Mouse (Mus musculus) embryonic facial prominence, embryonic 11.5 days (tissue): ENCODE results near the gene Cfap45. TPM values are rescaled to one million over a fixed set of nuclear protein-coding genes. Genes with fewer than 3 reads are reported as not detected.

Experiments used
- ATAC-seq: fragments of 200-750 bp; cut with Nextera tagmentation; replicated peaks from 2 replicates; pipeline ENCODE4 v1.8.0; 2017; ENCODE audit warnings: low read depth; ENCODE audit not compliant: insufficient number of reproducible peaks, low FRiP score, low TSS enrichment
- DNase-seq: peaks from one replicate; pipeline ENCODE4 v3.0.0-alpha.2; 2015; ENCODE audit warnings: low spot score
- H3K27ac ChIP-seq: fragments of 300-500 bp; sonication (generic); replicated peaks from 2 replicates; pipeline ENCODE4 v1.5.1; 2014; ENCODE audit warnings: mild to moderate bottlenecking, low read depth, low read length, control low read depth
- H3K27me3 ChIP-seq: fragments of 300-500 bp; sonication (generic); 2 replicates; pipeline ENCODE4 v1.6.1; 2014; ENCODE audit warnings: mild to moderate bottlenecking, low read length, moderate library complexity, mixed read lengths; ENCODE audit not compliant: control insufficient read depth, insufficient read depth
- H3K36me3 ChIP-seq: fragments of 300-500 bp; sonication (generic); replicated peaks from 2 replicates; pipeline ENCODE4 v1.6.1; 2014; ENCODE audit warnings: low read depth, mild to moderate bottlenecking, low read length, moderate library complexity, mixed read lengths; ENCODE audit not compliant: control insufficient read depth, insufficient read depth
- H3K4me1 ChIP-seq: fragments of 300-500 bp; sonication (generic); 2 replicates; pipeline ENCODE4 v1.6.1; 2014; ENCODE audit warnings: low read length, mixed read lengths; ENCODE audit not compliant: control insufficient read depth, insufficient read depth
- H3K4me2 ChIP-seq: fragments of 300-500 bp; sonication (generic); 2 replicates; pipeline ENCODE4 v1.6.1; 2014; ENCODE audit warnings: low read depth, mild to moderate bottlenecking, control low read depth, low read length, moderate library complexity
- H3K4me3 ChIP-seq: fragments of 300-500 bp; sonication (generic); 2 replicates; pipeline ENCODE4 v1.5.1; 2014; ENCODE audit warnings: low read depth, low read length, control low read depth
- H3K9ac ChIP-seq: fragments of 300-500 bp; sonication (generic); replicated peaks from 2 replicates; pipeline ENCODE4 v1.6.1; 2014; ENCODE audit warnings: mild to moderate bottlenecking, control low read depth, low read length
- H3K9me3 ChIP-seq: fragments of 300-500 bp; sonication (generic); replicated peaks from 2 replicates; pipeline ENCODE4 v1.6.1; 2016; ENCODE audit warnings: mild to moderate bottlenecking, low read length, inconsistent platforms, mixed read lengths; ENCODE audit not compliant: control insufficient read depth
- WGBS: fragments of 180-500 bp; shearing (Covaris S2); extraction: QIAGEN DNeasy Blood & Tissue Kit; methylation state at CpG from one replicate; pipeline ENCODE4 v1.1.7; 2014; 5-methylcytosine and 5-hydroxymethylcytosine counted together
- polyA plus RNA-seq: library from polyadenylated mRNA; unstranded; fragments of >200 nt; fragmentation: Nextera tagmentation; extraction: Ambion mirVana; gene quantifications from 2 replicates; pipeline ENCODE4 v1.2.1, GENCODE M21; 2014

The Cfap45 gene
- polyA plus RNA-seq, 1 experiment from 2014 or later, result 0.65 TPM

DNA sequence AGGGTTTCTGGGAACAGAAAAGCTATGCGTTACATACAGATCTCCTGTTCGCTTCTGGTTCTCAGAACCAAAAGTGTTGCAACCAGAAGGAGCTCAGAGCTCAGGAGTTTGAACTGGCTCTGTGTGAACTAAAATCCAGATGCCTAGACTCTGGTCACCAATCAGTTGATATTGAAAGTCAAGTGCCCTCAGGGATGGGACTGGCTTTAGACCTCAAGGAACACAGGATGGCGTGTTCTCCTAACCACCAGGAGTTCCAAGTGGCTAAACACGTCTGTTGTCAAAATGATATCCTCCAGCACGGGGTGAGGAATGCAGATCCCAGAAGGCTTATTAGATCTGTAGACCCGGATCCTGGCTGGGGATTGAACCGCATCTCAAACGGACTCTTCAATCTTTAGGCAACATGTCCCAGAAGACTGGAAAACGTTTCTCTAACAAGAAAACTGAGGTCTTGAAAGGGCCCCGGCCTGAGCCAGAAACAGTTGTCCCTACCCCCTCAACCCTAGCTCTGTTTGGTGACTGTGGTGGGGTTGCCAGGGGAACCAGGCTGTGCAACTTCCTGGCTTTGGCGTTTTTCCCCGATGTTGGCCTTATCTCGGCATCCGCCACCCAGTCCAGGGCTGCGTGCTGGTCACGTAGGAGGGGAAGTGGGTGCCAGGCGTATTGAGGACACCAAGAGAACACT is 6.9 kb upstream of the Cfap45 start:
- ATAC-seq, result no peak
- Histone ChIP-seq H3K9me3 (no peaks in the 10 kb centered on the region), H3K4me2 (no peak overlapping the region), H3K27ac (no peak overlapping the region), H3K9ac (no peak overlapping the region), H3K4me1 (no peaks in the 10 kb centered on the region; the same call in none of the 2 replicates), H3K27me3 (no peaks in the 10 kb centered on the region), H3K36me3 (no peaks in the 10 kb centered on the region), H3K4me3 (no peak overlapping the region)
- 77% methylated on average over 17 of the region's 17 CpGs for WGBS
- no peak for DNase-seq

DNA sequence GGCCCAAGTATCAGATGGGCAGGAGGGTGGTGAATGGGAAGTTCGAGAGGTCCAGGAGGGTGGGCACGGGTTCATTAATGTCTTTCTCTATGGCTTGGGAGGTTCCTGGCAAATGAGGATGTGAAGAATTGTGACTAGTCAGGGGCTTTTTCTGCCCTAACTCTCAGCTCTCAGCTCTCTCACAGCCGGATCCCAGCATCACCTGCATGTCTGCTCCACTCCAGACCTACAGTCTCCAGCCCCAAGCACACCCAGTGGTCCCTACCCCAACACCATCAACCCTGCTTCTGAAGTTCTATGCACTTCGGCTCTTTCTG is 6.4 kb upstream of the Cfap45 start:
- no peak for DNase-seq
- no peaks in the 10 kb centered on the region for H3K36me3 ChIP-seq
- H3K27me3 ChIP-seq, result no peaks in the 10 kb centered on the region
- 80% methylated on average over 4 of the region's 4 CpGs for WGBS
- no peak overlapping the region for H3K4me3 ChIP-seq
- no peak overlapping the region for H3K4me2 ChIP-seq
- H3K27ac ChIP-seq, result no peak overlapping the region
- no peak for ATAC-seq
- no peak overlapping the region for H3K9ac ChIP-seq
- no peaks in the 10 kb centered on the region; the same call in none of the 2 replicates for H3K4me1 ChIP-seq
- no peaks in the 10 kb centered on the region for H3K9me3 ChIP-seq

DNA sequence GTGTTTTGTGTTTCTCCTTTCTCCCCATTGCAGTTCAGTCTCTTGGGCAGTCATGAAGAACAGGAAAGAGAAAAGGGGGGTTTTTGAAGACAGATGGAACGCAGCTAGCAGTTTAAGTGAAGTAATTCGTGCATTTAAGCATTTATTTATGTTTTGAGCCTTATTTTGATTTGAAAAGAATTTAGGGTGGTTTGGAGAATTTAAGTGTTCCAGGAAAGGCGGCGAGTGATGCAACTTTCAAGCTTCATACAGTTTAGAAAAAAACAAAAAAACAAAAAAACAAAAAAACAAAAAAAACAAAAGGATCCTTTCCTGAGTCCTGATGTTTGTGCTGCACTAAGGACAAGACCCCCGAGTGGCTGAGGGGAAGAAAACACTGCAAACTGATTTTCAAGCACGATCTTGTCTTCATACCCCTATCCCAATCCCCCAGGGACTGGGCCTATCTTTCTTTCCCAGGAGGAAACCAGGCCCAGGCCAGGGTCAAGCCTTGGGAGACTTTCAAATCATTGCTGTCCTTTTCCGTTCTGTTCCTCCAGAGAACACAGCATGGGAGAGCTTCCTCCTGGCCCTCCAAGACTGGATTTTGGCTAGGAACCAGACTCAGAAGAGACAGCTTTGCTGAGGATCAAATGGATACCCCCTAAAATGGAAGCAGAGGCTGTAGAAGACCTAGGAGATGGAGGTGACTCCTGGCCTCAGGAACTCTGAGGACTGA is 5.9 kb upstream of the Cfap45 start:
- H3K4me3 ChIP-seq, result no peak overlapping the region
- ATAC-seq, result no peak
- no peaks in the 10 kb centered on the region for H3K27me3 ChIP-seq
- H3K36me3 ChIP-seq, result no peaks in the 10 kb centered on the region
- H3K4me1 ChIP-seq, result no peaks in the 10 kb centered on the region; the same call in none of the 2 replicates
- H3K9me3 ChIP-seq, result no peaks in the 10 kb centered on the region
- H3K9ac ChIP-seq, result no peak overlapping the region
- DNase-seq, result no peak
- no peak overlapping the region for H3K27ac ChIP-seq
- H3K4me2 ChIP-seq, result no peak overlapping the region
- WGBS, result 79% methylated on average over 7 of the region's 7 CpGs

DNA sequence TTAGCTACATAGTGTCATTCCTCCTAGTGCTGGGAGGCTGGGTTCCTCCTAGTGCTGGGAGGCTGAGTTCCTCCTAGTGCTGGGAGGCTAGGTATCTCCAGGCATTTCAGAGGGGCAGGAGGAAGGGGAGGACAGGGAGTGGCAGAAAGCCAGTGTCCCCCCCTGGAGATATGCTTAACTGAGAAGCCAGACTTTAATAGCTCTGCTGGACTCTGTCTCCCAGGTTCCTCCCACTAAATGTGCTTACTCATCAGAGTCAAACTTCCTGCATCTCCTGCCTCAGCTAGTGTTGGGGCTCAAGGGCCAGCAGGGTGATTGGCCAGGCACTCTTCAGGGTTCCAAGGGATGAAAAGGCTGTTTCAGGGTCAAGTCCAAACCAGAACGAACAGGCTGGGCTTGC is 5.2 kb upstream of the Cfap45 start:
- Histone ChIP-seq H3K4me2 (no peak overlapping the region), H3K27me3 (no peaks in the 10 kb centered on the region), H3K9me3 (no peaks in the 10 kb centered on the region), H3K36me3 (no peaks in the 10 kb centered on the region), H3K9ac (no peak overlapping the region), H3K27ac (no peak overlapping the region), H3K4me1 (no peaks in the 10 kb centered on the region; the same call in none of the 2 replicates), H3K4me3 (no peak overlapping the region)
- DNase-seq (no peak), ATAC-seq (no peak)
- 53% methylated on average over 1 of the region's 1 CpGs for WGBS

DNA sequence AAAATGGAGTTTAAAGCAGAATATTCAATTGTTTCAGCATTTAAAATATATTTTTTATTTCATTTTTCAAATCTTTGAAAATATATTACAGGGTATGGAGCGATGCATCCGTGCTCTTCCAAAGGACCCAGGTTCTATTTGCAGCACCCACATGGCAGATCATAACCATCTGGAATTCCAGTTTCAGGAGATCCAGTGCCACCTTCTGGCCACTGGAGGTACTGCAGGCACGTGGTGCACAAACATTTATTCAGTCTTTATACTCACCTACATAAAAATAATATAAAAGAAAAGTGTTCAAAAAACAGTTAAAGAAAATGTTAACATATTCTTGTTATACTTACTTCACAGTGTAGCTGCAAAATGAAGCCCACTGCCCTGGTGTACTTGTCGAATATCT is 2.6 kb upstream of the Cfap45 start:
- H3K27me3 ChIP-seq, result no peaks in the 10 kb centered on the region
- 74% methylated on average over 4 of the region's 4 CpGs for WGBS
- ATAC-seq (no peak), DNase-seq (no peak)
- H3K36me3 ChIP-seq, result no peaks in the 10 kb centered on the region
- no peak overlapping the region for H3K9ac ChIP-seq
- no peak overlapping the region for H3K4me3 ChIP-seq
- no peaks in the 10 kb centered on the region for H3K9me3 ChIP-seq
- H3K4me1 ChIP-seq, result no peaks in the 10 kb centered on the region; the same call in none of the 2 replicates
- no peak overlapping the region for H3K27ac ChIP-seq
- no peak overlapping the region for H3K4me2 ChIP-seq

DNA sequence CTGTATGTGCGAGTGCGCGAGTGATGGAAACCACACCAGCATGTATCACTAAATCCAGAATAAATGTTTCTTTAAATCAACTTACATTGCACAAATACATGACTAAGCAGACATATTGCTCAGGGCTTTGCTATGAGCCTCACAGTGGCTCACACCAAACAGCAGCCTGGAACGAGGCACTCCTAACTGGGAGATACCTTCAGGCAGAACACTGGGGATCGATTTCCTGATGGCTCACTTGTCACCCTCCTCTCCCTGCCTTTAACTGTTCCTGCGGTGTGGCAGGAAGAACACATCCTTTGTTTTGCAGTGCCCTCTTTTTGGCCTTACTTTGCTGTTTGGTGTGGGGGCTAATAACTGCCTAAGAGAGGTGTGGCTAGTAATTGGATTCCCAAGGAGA is 957 bp upstream of the Cfap45 start:
- no peaks in the 10 kb centered on the region for H3K27me3 ChIP-seq
- H3K4me1 ChIP-seq, result no peaks in the 10 kb centered on the region; the same call in 1 of the 2 replicates
- DNase-seq, result no peak
- 48% methylated on average over 6 of the region's 6 CpGs for WGBS
- no peaks in the 10 kb centered on the region for H3K36me3 ChIP-seq
- H3K9ac ChIP-seq, result no peak overlapping the region
- no peak overlapping the region for H3K4me3 ChIP-seq
- no peak for ATAC-seq
- no peaks in the 10 kb centered on the region for H3K9me3 ChIP-seq
- H3K4me2 ChIP-seq, result no peak overlapping the region
- H3K27ac ChIP-seq, result no peak overlapping the region

DNA sequence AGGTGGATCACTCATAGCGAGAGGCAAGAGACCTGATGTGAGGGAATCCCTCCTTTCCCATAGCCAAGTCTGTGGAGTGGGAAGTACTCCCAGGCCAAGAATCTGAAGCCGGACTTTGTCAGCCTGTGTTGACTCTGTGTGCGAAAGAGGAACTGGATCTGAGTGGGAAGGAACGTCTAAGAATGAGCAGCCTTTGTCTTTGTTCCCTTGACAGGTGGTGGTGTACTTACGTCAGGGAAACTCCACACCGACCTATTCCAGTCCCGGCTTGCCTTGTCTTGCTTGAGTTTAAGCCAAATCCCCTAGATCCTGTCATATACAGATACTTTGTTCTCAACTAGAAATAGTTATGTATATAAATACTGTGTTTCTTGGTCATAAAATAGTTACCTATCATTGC is 1.9 kb downstream of the Cfap45 start:
- Histone ChIP-seq H3K9ac (no peak overlapping the region), H3K9me3 (no peaks in the 10 kb centered on the region), H3K36me3 (no peaks in the 10 kb centered on the region), H3K4me1 (no peaks in the 10 kb centered on the region; the same call in 1 of the 2 replicates), H3K4me3 (no peak overlapping the region), H3K27ac (no peak overlapping the region), H3K4me2 (no peak overlapping the region), H3K27me3 (no peaks in the 10 kb centered on the region)
- 68% methylated on average over 7 of the region's 7 CpGs for WGBS
- DNase-seq, result peak; percentile 38
- no peak for ATAC-seq

DNA sequence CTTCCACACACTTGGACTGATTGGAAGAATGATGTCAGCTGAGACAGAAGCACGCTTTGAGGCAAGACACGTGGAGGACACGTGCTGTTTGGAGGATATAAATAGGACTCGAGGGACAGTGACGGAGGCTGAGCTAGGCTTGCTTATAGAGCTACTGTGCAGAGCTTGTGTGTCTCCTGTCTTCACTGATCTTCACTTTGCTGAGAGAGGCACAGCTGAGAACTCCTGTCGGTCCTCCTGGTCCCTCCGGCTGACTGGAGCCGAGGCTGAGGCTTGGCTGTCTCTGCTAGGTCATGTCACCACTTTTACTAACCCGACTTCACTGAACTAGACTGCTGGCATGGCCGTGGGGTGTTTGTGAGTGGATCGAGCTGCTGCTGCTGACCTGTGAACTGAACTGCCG is 3.1 kb downstream of the Cfap45 start:
- Histone ChIP-seq H3K4me2 (no peak overlapping the region), H3K9me3 (no peaks in the 10 kb centered on the region), H3K9ac (no peak overlapping the region), H3K4me1 (no peaks in the 10 kb centered on the region; the same call in 1 of the 2 replicates), H3K4me3 (no peak overlapping the region), H3K27me3 (no peaks in the 10 kb centered on the region), H3K36me3 (no peaks in the 10 kb centered on the region), H3K27ac (no peak overlapping the region)
- no peak for DNase-seq
- ATAC-seq, result no peak
- 67% methylated on average over 12 of the region's 12 CpGs for WGBS
